Mouse (Mus musculus) neural tube, embryonic 11.5 days (tissue): ENCODE data around the gene Trp53rkb. TPM values are rescaled to one million over a fixed set of nuclear protein-coding genes. Genes with fewer than 3 reads are reported as not detected.

Experiments used
- ATAC-seq: fragments of 200-750 bp; cut with Nextera tagmentation; 2 replicates; pipeline ENCODE4 v1.8.0; 2017; ENCODE audit warnings: moderate number of reproducible peaks, mild to moderate bottlenecking, moderate TSS enrichment, moderate library complexity; ENCODE audit not compliant: insufficient read depth, low FRiP score, low TSS enrichment
- DNase-seq: peaks from one replicate; pipeline ENCODE4 v3.0.0-alpha.2; 2015; ENCODE audit warnings: low spot score
- H3K27ac ChIP-seq: fragments of 300-500 bp; sonication (generic); 2 replicates; pipeline ENCODE4 v1.5.1; 2014; ENCODE audit warnings: low read depth, mild to moderate bottlenecking, low read length
- H3K27me3 ChIP-seq: fragments of 300-500 bp; sonication (generic); 2 replicates; pipeline ENCODE4 v1.6.1; 2014; ENCODE audit warnings: mild to moderate bottlenecking, low read length, mixed read lengths; ENCODE audit not compliant: control insufficient read depth, insufficient read depth
- H3K36me3 ChIP-seq: fragments of 300-500 bp; sonication (generic); 2 replicates; pipeline ENCODE4 v1.6.1; 2014; ENCODE audit warnings: mild to moderate bottlenecking, low read length, moderate library complexity, mixed read lengths; ENCODE audit not compliant: control insufficient read depth, insufficient read depth
- H3K4me1 ChIP-seq: fragments of 300-500 bp; sonication (generic); 2 replicates; pipeline ENCODE4 v1.6.1; 2014; ENCODE audit warnings: low read length, mixed read lengths; ENCODE audit not compliant: control insufficient read depth, insufficient read depth
- H3K4me2 ChIP-seq: fragments of 300-500 bp; sonication (generic); 2 replicates; pipeline ENCODE4 v1.6.1; 2014; ENCODE audit warnings: low read depth, mild to moderate bottlenecking, moderate library complexity
- H3K4me3 ChIP-seq: fragments of 300-500 bp; sonication (generic); 2 replicates; pipeline ENCODE4 v1.5.1; 2014; ENCODE audit warnings: low read depth, low read length
- H3K9ac ChIP-seq: fragments of 300-500 bp; sonication (generic); 2 replicates; pipeline ENCODE4 v1.6.1; 2014; ENCODE audit warnings: mild to moderate bottlenecking, low read length
- H3K9me3 ChIP-seq: fragments of 300-500 bp; sonication (generic); 2 replicates; pipeline ENCODE4 v1.6.1; 2016; ENCODE audit warnings: low read length; ENCODE audit not compliant: control insufficient read depth
- WGBS: fragments of 180-500 bp; shearing (Covaris S2); extraction: QIAGEN DNeasy Blood & Tissue Kit; methylation state at CpG from one replicate; pipeline ENCODE4 v1.1.7; 2014; 5-methylcytosine and 5-hydroxymethylcytosine counted together
- polyA plus RNA-seq: library from polyadenylated mRNA; unstranded; fragments of >200 nt; fragmentation: Nextera tagmentation; extraction: Ambion mirVana; gene quantifications from 2 replicates; pipeline ENCODE4 v1.2.1, GENCODE M21; 2014

Gene Trp53rkb
- polyA plus RNA-seq, 1 experiment from 2014 or later = 10.4 TPM

- Histone ChIP-seq H3K4me2 (peak within 1 kb of the TSS; percentile 95), H3K36me3 (no peaks in the 10 kb centered on the region), H3K9me3 (no peaks in the 10 kb centered on the region), H3K4me1 (no peaks in the 10 kb centered on the region), H3K27ac (peak within 1 kb of the TSS; percentile 67; the same call in 1 of the 2 replicates), H3K4me3 (peak within 1 kb of the TSS; percentile 85), H3K27me3 (no peaks in the 10 kb centered on the region), H3K9ac (peak within 1 kb of the TSS; percentile 77)
- peak; percentile 84 for ATAC-seq
- peak; percentile 88 for DNase-seq
- 1% methylated on average over 67 of the region's 76 CpGs for WGBS
Observed at GRCm38 (mm10) chr2:166805250-166806172, 13.2 kb downstream of the Trp53rkb start, which contains the start of gene Arfgef2. Arfgef2 (plus strand) TSS chr2:166805588.

GRCm38 (mm10) chr2:166806173-166806705 lies 13.9 kb downstream of the Trp53rkb start:
- Histone ChIP-seq H3K4me1 (no peaks in the 10 kb centered on the region), H3K36me3 (no peaks in the 10 kb centered on the region), H3K27me3 (no peaks in the 10 kb centered on the region), H3K9me3 (no peaks in the 10 kb centered on the region), H3K27ac (no peak overlapping the region), H3K4me2 (peak overlapping the region; percentile 95), H3K9ac (peak overlapping the region; percentile 77), H3K4me3 (peak overlapping the region; percentile 85)
- DNase-seq = no peak
- no peak for ATAC-seq
- 26% methylated on average over 14 of the region's 14 CpGs for WGBS

GRCm38 (mm10) chr2:166806813-166807212 lies 14.5 kb downstream of the Trp53rkb start:
- Histone ChIP-seq H3K27ac (no peak overlapping the region), H3K9me3 (no peaks in the 10 kb centered on the region), H3K9ac (no peak overlapping the region), H3K36me3 (no peaks in the 10 kb centered on the region), H3K4me1 (no peaks in the 10 kb centered on the region), H3K4me2 (no peak overlapping the region), H3K4me3 (no peak overlapping the region), H3K27me3 (no peaks in the 10 kb centered on the region)
- DNase-seq (no peak), ATAC-seq (no peak)
- 80% methylated on average over 6 of the region's 6 CpGs for WGBS

- Histone ChIP-seq H3K9me3 (no peaks in the 10 kb centered on the region), H3K4me1 (no peaks in the 10 kb centered on the region), H3K4me3 (no peak overlapping the region), H3K4me2 (no peak overlapping the region), H3K9ac (no peak overlapping the region), H3K36me3 (no peaks in the 10 kb centered on the region), H3K27ac (no peak overlapping the region), H3K27me3 (no peaks in the 10 kb centered on the region)
- 96% methylated on average over 5 of the region's 5 CpGs for WGBS
- no peak for ATAC-seq
- DNase-seq = no peak
Observed at GRCm38 (mm10) chr2:166809499-166809898, 17.2 kb downstream of the Trp53rkb start.

- Histone ChIP-seq H3K4me2 (no peak overlapping the region), H3K9ac (no peak overlapping the region), H3K9me3 (no peaks in the 10 kb centered on the region), H3K4me1 (no peaks in the 10 kb centered on the region), H3K36me3 (no peaks in the 10 kb centered on the region), H3K27ac (no peak overlapping the region), H3K4me3 (no peak overlapping the region), H3K27me3 (no peaks in the 10 kb centered on the region)
- DNase-seq (no peak), ATAC-seq (no peak)
- WGBS = 83% methylated on average over 10 of the region's 10 CpGs
Observed at GRCm38 (mm10) chr2:166810821-166811220, 18.5 kb downstream of the Trp53rkb start.

- Histone ChIP-seq H3K4me1 (no peaks in the 10 kb centered on the region), H3K36me3 (no peaks in the 10 kb centered on the region), H3K27me3 (no peaks in the 10 kb centered on the region), H3K9me3 (no peaks in the 10 kb centered on the region), H3K4me3 (no peak overlapping the region), H3K4me2 (no peak overlapping the region), H3K27ac (no peak overlapping the region), H3K9ac (no peak overlapping the region)
- no peak for DNase-seq
- 88% methylated on average over 9 of the region's 9 CpGs for WGBS
- no peak for ATAC-seq
Observed at GRCm38 (mm10) chr2:166818463-166819143, 26.3 kb downstream of the Trp53rkb start.

- no peak for DNase-seq
- Histone ChIP-seq H3K4me1 (no peaks in the 10 kb centered on the region), H3K27ac (no peak overlapping the region), H3K4me3 (no peak overlapping the region), H3K9me3 (no peaks in the 10 kb centered on the region), H3K4me2 (no peak overlapping the region), H3K9ac (no peak overlapping the region), H3K36me3 (no peaks in the 10 kb centered on the region), H3K27me3 (no peaks in the 10 kb centered on the region)
- ATAC-seq = no peak
- WGBS = 96% methylated on average over 8 of the region's 8 CpGs
Observed at GRCm38 (mm10) chr2:166819849-166820248, 27.5 kb downstream of the Trp53rkb start.

- DNase-seq (no peak), ATAC-seq (no peak)
- Histone ChIP-seq H3K9me3 (no peaks in the 10 kb centered on the region), H3K27me3 (no peaks in the 10 kb centered on the region), H3K36me3 (no peaks in the 10 kb centered on the region), H3K9ac (no peak overlapping the region), H3K27ac (no peak overlapping the region), H3K4me2 (no peak overlapping the region), H3K4me1 (no peaks in the 10 kb centered on the region), H3K4me3 (no peak overlapping the region)
- WGBS = 56% methylated on average over 2 of the region's 2 CpGs
Observed at GRCm38 (mm10) chr2:166820844-166821243, 28.5 kb downstream of the Trp53rkb start.
